Mouse (Mus musculus) layer of hippocampus, adult 2 months (tissue): ENCODE measurements around the gene G3bp1. TPM values are rescaled to one million over a fixed set of nuclear protein-coding genes. Genes with fewer than 3 reads are reported as not detected.

Experiments used
- DNase-seq, 2 experiments: peaks; one replicate each; pipeline ENCODE4 v3.0.0; 2022; ENCODE audit warnings: low spot score in 2 of 2
- H3K27ac ChIP-seq: fragments of 200-600 bp; 2 replicates; pipeline ENCODE4 v1.8.1; 2022
- H3K4me3 ChIP-seq: fragments of 200-600 bp; 2 replicates; pipeline ENCODE4 v1.8.1; 2022; ENCODE audit warnings: mild to moderate bottlenecking
- CTCF ChIP-seq: fragments of 200-600 bp; conservative IDR thresholded peaks from 2 replicates; pipeline ENCODE4 v1.8.1; 2022; ENCODE audit warnings: antibody characterized with exemption, mild to moderate bottlenecking, moderate library complexity
- total RNA-seq, 2 experiments: library from RNA; stranded (reverse); gene quantifications; 2 replicates each; pipeline ENCODE4 v1.2.3; 2021

G3bp1 gene
- total RNA-seq, 2 experiments from 2014 or later, result 36.4 TPM

DNA sequence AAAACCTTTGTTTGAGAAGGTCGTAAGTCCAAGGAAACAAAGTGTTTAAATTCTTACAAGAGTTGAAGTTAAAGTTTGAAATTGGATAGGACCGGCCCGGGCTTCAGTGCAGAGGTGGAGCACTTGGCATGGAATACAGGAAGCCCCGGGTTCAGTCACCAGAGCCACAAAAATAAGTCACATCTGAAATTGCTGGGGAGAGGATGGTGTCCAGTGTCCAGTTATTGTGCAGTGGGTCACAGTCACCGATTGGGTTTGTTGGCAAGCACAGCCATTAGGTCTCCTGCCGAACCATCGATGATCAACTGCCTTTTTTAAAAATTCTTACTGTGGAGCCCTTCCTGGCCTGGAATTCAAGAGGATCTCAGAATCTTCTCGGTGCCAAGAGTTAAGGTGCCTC is 1.3 kb downstream of the G3bp1 start:
- DNase-seq, result no peak
- TF ChIP-seq CTCF, result no peak
- Histone ChIP-seq H3K27ac (no peak overlapping the region), H3K4me3 (peak overlapping the region; percentile 85)

DNA sequence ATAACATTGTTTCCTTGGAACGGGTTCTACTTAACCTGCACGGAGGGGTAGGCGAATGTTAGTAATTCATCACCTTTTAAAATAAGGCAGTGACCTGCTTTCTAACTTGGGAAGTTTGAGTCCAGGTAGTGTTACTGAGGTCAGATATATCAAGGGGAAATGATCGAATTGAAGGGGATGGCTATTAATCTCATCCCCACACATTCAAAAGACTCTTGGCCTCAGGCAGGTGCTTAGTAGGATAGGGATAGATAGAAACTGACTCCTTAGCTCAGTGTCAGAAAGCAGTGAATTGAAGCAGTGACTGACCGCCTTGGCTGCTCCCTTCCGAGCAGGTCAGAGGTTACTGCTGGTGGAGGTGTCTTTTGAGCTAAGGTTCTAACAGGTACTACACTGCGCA is 2.0 kb downstream of the G3bp1 start:
- DNase-seq, result no peak
- no peak overlapping the region for H3K27ac ChIP-seq
- H3K4me3 ChIP-seq, result no peak overlapping the region; the same call in 1 of the 2 replicates
- TF ChIP-seq CTCF, result no peak

DNA sequence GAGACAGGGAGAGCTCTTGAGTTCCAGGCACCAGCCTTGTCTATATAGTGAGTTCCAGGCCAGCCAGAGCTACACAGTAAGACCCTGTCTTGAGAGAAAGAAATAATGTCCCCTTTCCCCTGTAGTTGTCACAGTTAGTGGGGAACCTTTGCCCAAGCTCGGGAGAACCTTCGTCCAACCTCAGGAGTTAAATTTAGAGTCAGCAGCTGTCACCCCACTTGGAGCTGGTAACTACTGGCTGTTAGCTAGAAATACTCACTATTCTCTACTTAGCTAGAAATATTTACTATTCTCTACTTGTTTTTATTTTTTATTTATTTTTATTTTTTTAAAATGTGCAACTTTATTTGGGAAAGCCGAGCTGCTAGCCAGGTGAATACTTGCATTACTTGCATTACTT is 3.7 kb downstream of the G3bp1 start:
- Histone ChIP-seq H3K4me3 (no peak overlapping the region), H3K27ac (no peak overlapping the region)
- no peak for TF ChIP-seq CTCF
- no peak for DNase-seq

DNA sequence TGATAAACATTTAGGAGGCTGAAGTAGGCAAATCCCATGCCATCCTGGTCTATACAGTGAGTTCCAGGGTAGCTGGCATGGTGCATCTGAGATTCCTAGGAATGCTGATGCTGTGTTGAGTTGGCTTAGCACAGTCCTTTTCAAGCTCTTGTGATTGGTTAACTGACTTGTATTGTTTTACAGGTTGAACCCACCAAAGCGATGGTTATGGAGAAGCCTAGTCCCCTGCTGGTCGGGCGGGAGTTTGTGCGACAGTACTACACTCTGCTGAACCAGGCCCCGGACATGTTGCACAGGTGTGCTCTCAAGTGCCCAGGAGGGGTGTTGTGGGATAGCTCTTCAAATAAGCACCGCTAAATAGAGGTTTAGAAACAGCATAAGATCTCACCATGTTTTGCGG is 16.0 kb downstream of the G3bp1 start:
- no peak for TF ChIP-seq CTCF
- no peak overlapping the region for H3K4me3 ChIP-seq
- no peak for DNase-seq
- H3K27ac ChIP-seq, result no peak overlapping the region

DNA sequence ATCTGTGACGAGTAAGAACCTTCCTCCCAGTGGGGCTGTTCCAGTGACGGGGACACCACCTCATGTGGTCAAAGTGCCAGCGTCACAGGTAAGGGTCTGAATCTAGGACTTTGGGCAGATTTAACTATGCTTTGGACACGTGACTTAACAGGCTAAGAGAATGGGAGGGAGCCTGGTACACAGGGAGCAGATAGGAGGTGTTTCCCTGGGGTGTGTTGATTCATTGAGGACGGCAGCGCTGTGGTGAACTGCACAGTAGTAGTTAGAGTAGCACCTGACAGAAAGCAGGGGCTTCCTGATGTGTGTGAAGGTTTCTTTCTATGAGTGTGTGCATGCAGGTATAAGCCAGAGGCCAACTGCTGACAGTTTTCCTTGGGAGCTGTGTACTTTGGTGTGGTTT is 26.7 kb downstream of the G3bp1 start:
- no peak overlapping the region for H3K4me3 ChIP-seq
- no peak for DNase-seq
- TF ChIP-seq CTCF, result no peak

DNA sequence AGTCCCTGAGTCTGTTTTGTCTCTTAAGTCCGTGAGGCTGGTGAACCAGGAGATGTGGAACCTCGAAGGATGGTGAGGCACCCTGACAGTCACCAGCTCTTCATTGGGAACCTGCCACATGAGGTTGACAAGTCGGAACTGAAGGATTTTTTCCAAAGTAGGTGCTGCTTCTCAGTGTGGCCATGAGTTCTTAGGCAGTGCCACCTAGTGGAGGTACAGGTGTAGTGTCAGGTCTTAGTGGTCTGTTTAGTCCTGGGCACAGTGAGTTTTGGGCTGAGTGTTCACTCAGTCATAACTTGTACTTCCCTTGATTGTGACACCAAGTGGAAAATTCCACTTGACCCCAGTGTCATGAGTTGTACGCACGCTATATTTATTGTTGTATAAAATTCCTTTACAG is 28.4 kb downstream of the G3bp1 start:
- H3K27ac ChIP-seq, result no peak overlapping the region
- TF ChIP-seq CTCF, result peak; percentile 83
- H3K4me3 ChIP-seq, result no peak overlapping the region
- peak in 1 of 2 experiments; percentile 38 for DNase-seq

More for the DNA sequence above, 26.7 kb downstream of the G3bp1 start:
- no peak overlapping the region for H3K27ac ChIP-seq

DNA sequence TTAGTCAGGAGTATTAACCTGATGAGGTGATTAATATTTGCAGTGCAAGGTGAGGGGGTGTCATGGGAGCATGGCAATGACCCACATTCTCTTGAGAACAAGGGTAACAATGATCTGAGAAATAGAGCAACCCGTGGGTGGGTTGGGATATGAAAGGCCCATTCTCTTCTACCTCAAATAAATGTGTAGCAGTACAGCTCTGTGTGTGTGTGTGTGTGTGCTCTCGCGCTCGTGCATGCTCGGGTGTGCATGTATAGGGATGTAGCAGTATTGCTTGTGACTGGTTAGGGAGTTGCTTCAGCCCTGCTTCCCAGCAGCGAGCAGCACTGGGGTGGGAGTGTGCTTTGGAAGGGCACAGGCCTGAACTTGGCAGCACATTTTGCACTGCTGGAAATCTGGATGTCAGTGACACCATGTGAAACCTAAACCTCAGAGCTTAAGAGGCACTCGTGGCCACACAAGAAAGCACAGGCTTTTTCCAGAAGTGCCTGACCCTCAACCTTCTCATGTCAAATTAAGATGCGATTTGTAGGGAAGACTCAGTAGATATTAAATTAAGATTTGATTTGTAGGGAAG is 32.6 kb downstream of the G3bp1 start:
- no peak for DNase-seq
- no peak overlapping the region for H3K4me3 ChIP-seq
- H3K27ac ChIP-seq, result no peak overlapping the region
- TF ChIP-seq CTCF, result no peak

DNA sequence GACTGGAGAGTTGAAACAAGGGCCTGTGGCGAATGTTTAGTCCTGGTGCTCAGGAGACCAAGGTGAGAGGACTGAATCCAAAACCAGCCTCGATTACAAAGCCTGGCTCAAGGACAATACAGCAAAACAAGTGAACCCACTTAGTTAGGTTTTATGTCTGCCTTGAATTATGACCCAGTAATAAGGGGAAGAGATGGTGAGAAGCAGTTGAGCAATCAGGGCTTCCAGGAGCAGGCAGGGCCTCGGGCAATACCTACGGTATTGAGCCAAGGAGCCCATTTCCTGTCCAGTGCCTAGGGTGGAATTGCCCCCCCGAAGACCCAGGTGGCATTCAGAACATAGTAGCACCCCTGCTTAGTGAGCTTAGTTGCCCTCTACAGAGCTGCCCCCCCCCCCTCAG is 33.4 kb downstream of the G3bp1 start:
- no peak for DNase-seq
- Histone ChIP-seq H3K27ac (no peak overlapping the region), H3K4me3 (no peak overlapping the region)
- TF ChIP-seq CTCF, result no peak

DNA sequence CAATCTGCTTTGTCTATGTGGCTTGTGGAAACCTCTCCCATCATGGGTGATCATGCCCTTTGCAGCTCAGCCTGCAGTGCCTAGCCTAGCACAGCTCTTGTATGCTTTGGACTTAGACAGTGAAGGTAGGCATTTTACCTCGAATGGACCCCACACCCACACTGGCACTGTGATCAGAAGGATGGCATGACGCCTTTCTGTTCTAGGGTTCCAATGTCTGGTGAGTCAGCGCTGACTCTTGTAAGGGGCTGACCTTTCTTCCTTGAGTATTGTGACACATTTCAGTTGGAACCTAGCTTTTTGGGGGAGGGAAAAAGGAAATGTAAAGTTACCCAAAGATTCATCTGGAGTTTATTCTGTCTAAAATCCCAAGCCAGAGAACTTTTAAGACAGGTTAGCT is 36.0 kb downstream of the G3bp1 start:
- DNase-seq, result no peak
- no peak overlapping the region for H3K4me3 ChIP-seq
- no peak overlapping the region for H3K27ac ChIP-seq
- no peak for TF ChIP-seq CTCF

DNA sequence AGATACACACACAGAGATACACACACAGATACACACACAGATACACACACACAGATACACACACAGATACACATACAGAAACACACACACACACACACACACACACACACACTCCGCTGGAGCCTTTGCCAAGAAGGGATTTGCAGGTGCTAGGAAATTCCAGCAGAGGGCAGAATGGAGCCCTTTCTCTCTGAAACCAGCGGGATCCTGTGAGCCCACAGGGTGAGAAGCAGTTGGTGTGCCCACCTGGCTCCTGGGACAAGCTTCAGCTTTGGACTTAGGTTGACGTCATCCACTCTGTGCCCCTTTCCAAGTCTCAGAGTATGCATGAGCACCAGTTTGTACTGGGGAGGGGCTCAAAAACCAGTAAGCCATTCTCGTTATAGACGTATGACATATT is 41.9 kb downstream of the G3bp1 start:
- Histone ChIP-seq H3K27ac (no peak overlapping the region), H3K4me3 (no peak overlapping the region)
- peak in 1 of 2 experiments; percentile 35 for DNase-seq
- TF ChIP-seq CTCF, result peak; percentile 63

DNA sequence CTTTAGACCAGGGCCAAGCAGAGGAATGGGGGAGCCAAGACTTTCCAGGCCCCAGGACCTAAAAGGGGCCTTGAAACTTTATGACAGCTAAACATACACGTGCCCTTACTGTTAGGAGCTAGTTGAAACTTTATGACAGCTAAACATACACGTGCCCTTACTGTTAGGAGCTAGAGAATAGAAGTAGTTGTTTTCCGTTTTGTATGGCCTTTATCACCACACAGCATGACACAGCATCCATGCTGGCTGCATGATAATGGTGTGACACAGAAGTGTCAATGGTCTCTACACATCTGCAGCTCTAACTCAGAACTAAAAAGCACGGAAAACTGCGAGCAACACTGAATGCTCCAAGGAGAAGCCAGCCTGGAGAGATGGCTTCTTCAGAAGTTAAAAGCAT is 48.2 kb downstream of the G3bp1 start:
- no peak overlapping the region for H3K27ac ChIP-seq
- TF ChIP-seq CTCF, result no peak
- H3K4me3 ChIP-seq, result no peak overlapping the region
- no peak for DNase-seq

DNA sequence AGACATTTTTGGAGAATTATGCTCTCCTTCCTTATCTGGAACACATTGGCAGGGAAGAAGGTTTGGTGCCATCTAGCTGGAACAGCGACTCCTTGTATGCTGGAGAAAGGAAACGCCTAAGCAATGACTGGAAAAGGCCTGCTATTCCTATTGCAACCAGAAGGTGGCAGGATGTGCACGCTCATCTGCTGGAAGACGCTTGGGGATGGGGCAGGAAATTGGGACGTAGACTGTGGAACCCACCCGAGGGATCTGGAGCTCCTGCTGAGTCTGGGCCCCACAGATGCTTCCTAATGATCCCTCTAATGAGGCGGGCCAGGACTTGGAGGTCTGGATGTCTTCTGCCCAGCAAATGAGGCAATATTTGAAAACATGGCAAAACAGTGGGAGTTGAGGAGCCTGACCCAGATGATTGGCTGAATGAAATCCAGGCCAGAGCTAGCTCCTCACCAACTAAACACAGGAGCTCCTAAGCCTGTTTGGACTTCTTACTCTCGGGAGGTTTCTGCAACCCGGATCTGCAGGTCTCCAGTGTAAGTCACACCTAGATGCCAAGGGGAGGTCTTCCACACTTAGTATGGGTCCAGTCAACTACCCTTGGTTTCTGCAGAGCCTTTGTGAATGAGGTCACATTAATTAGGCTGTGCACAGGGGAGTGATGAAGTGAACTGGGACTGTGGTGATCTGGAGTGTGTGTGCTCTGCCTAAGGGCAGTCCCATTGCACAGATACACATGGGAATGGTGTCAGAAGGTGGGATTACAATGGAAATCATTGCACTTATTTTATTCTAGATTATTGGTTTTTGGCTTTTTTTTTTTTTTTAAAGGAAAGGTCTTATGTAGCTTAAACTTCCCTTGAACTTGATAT is 49.6 kb downstream of the G3bp1 start:
- Histone ChIP-seq H3K27ac (peak overlapping the region; percentile 8; the same call in 1 of the 2 replicates), H3K4me3 (peak overlapping the region; percentile 26; the same call in 1 of the 2 replicates)
- TF ChIP-seq CTCF, result peak; percentile 99
- peak; percentile 85 to 87 for DNase-seq

DNA sequence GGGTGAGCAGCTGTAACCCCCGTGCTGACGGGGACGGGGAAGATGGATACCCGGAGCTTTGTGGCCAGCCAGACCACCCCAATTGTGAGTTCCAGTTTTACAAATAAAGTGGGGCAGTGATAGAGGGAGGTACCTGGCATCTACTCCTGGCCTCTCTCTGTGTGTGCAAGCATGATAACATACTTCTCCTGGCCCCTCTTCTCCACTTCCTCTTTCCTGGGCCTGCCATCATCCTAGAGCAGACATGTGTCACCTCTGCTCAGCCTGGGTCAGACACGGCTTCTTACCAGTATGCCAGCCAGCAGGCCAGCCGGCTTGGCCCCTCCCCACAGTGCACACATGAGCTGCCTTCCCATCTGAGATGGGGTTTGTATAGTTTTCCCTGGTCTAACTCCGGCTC is 61.3 kb downstream of the G3bp1 start:
- Histone ChIP-seq H3K4me3 (no peak overlapping the region), H3K27ac (no peak overlapping the region)
- TF ChIP-seq CTCF, result no peak
- no peak for DNase-seq

DNA sequence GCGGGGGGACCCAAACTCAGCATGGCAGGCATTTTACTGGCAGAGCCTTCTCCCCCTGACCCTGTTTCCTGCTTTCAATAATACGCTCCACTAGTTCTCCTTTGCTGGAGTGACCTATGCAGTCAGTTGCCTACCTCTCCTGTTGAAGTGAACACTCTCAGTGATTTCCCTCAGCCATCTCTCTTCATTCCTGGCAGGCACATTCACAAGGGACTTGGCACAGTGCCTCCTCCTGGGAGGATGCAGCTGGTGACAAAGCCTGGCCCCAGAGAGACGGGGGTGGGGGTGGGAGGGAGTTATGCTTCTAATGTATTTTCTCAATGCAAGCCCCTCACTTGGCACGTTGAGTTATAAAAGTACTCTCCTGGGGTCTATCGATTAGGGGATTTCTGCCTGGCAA is 63.9 kb downstream of the G3bp1 start:
- H3K27ac ChIP-seq, result peak overlapping the region; percentile 64; the same call in 1 of the 2 replicates
- TF ChIP-seq CTCF, result no peak
- DNase-seq, result peak; percentile 75 to 77
- no peak overlapping the region for H3K4me3 ChIP-seq
